Mouse (Mus musculus): ENCODE measurements around the gene B230118H07Rik.

Gene B230118H07Rik

DNA sequence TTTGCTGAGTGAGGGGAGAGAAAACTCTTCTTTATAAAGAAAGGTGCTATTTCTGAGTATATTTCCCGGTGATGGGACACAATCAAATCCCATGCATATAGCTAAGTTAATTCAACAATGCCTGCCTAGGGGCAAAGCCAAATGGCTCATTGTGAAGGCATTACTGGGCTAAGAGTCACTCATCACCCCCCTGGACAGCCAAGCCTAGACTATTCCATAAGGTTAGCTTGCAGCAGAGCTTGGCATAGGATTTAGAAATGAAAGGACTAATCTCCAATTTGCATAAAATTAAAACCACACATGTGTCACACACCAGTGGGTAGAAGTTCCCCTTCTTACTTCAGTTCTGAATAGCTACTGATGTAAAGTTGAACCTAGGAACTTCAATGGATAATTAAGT is 128.8 kb downstream of the B230118H07Rik start:
- no peak for DNase-seq (ENCODE audit: low spot score)

DNA sequence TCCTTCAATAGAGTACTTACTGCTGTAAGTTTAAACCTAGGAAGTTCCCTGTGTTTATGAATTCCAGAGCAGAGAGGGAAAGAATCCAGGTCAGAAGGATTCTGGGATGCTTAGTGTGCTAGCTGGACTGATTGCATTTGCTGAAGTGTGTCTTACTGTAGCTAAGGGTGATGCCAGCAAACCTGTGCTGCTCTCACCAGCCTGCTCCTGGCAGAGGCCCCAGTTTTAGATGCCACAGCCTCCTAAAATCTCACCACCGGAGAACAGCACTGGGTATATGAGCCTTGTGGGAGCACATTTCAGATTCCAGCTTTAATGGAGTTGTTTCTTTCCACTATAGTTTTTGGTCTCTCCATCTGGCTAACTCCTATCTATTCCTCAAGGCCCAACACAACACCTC is 129.4 kb downstream of the B230118H07Rik start:
- no peak for DNase-seq (ENCODE audit: low spot score)

Data from testis, postnatal 14 days (tissue).